Mouse (Mus musculus): ENCODE results near the gene Laptm5.
A peak's percentile ranks its signal among the peaks of the same experiment; 100 is the strongest.

Gene Laptm5

GRCm38 (mm10) chr4:130921986-130922385 lies 9.1 kb downstream of the Laptm5 start:
- DNase-seq, result no peak

DNA sequence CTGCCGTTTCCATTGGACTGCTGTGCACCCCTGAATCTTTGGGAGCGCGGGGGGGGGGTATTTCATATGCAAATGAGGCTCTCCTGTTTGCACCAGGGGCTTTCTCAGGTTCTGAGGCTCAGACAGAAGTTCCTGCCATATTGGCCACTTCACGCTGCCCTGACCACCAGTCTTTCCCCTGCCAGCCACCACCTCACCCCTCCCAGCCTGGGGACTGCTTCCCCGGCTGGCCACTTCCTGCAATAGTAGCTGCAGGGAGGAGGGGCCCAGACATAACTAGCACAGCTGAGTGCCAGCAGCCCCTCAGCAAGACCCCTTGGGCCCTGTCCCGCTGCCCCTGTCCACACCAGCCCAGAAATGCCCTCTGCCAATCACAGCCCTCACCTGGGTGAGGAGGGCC lies 13.3 kb downstream of the Laptm5 start:
- no peak for DNase-seq

GRCm38 (mm10) chr4:130927821-130928220 lies 14.9 kb downstream of the Laptm5 start:
- DNase-seq, result no peak

- DNase-seq, result no peak
Observed at GRCm38 (mm10) chr4:130942644-130943043, 29.7 kb downstream of the Laptm5 start.

DNA sequence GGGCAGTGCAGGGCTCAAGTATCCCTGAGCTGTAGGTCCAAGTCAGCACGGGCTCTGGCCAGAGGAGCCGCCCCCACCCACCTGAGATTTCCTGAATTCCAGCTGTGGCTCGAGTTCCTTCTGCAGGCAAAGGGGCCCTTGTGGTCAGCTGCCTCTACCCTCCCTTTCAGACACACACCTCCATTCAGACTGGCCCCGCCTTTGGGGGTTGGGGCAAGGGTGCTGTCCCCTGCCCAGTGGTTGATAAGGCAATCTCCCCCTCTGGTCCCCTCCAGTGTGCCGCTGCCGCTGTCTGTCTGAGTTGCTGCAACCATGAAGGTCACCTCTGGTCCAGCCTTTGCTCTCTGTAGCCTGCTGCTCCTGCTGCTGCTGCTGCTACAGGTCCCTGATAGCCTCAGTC lies 31.2 kb downstream of the Laptm5 start, which contains the start of gene Matn1:
TSS of gene Matn1 (plus strand) at position 274 of the 400 bp plus-strand sequence.
- no peak for DNase-seq

DNA sequence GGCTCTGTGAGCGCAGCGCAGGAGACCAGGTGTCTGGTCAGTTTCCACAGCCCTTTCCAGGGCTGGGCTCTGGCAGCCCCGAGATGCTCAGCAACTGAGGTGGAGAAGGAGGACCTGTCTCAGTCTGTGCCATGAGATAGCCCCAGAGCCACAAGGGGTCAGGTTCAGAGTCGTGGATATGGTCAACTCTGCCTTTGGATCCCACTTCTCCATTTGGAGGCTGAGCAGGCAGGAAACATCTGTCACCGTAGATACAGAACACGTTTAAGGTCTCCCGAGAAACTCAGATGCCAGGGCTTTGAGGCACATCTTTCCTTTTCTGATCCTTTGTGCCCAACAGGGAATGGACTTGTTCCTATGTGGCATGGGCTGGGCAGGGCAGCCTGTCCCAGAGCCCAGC lies 31.9 kb downstream of the Laptm5 start:
- no peak for DNase-seq

GRCm38 (mm10) chr4:130947094-130947647 lies 34.2 kb downstream of the Laptm5 start:
- peak; percentile 48 to 58 for DNase-seq

- no peak for DNase-seq
Observed at GRCm38 (mm10) chr4:130949821-130950384, 37.0 kb downstream of the Laptm5 start.

- peak; percentile 73 to 84 for DNase-seq
Observed at GRCm38 (mm10) chr4:130952531-130952930, 39.6 kb downstream of the Laptm5 start.

DNA sequence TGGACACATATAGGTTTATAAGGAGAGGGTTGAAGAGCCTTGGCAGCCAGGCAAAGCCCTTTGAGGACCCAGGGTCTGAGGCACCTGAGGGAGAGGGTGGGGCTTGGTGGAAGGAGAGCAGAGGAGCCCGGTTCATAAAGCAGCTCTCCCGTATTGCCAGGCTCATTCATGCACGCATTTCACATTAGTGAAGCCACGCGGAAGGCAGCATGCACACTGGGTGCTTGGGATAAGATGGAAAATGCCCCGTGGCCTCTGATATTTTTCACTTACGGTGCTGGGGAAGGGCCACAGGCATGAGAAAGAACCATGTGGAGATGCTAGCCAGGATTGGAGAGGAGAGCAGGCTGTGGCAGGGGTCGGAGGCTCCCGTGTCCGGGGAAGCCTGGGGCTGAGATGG lies 44.2 kb downstream of the Laptm5 start:
- DNase-seq, result peak in 1 of 2 experiments; percentile 39

DNA sequence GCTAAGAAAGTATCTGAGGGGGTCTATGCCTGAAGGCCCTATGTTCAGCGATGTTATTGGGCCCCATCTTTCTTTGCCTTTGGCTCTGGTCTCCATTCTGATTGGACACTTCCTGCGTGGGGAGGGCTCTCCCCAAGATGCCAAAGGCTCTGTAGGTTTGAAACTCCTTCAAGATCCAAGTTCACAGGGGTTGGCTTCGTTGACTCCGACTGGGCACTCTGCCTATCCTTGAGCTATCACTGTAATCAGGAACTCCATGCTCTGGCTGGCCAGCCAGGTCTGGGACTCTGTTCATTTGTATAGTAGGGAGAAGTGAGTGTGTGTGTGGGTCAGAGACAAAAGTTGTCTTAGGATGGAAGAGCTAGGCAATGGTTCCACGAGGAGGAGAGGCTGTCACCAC lies 45.9 kb downstream of the Laptm5 start:
- no peak for DNase-seq

- no peak for DNase-seq
Observed at GRCm38 (mm10) chr4:130959678-130960077, 46.8 kb downstream of the Laptm5 start.

- DNase-seq, result peak; percentile 97 to 98
Observed at GRCm38 (mm10) chr4:130960118-130960734, 47.3 kb downstream of the Laptm5 start.

- DNase-seq, result no peak
Observed at GRCm38 (mm10) chr4:130971278-130971677, 58.4 kb downstream of the Laptm5 start.

- peak; percentile 78 to 85 for DNase-seq
Observed at GRCm38 (mm10) chr4:130972421-130972829, 59.5 kb downstream of the Laptm5 start.

DNA sequence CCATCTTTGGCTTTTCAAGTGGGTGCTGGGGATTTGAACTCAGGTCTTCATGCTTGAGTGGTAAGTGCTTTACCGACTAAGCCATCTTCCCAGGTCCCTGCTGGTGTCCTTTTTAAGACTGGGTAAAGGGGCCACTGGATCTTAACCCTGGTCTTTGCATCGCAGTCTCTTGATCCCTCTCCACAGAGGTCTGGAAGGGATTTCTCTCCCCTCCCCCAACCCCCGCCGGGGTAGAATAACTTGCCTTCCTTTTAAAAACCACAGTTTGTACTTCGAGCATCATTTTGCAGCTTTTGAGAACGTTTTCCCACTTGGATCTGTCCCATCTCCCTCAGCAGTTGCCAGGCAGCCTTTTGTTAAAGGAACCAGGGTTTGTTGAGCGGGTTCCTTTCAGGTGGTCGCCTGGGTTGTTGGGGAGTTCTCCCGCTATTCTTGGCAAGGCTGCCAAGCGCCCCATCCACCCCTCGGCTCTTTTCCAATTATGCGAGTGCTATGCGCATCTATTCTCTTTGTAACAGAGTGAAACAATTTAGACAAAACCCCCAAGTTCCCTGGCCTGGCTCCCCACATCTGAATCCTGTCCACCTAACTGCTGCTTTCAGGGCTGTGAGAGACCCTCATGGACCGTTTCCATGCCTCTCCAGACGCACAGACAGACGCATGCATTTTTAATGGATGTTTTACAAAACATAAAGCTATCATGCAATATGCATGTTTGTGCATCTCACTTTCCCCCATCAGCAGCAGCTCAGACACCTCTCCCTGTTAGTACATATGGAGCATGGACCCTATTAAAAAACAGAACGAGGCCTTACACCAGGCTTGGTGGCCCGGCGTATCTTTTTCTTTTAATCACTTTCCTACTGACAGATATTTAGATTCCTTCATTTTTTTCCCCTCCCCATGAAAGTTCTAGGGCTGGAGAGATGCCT lies 60.7 kb downstream of the Laptm5 start:
- no peak for DNase-seq

DNA sequence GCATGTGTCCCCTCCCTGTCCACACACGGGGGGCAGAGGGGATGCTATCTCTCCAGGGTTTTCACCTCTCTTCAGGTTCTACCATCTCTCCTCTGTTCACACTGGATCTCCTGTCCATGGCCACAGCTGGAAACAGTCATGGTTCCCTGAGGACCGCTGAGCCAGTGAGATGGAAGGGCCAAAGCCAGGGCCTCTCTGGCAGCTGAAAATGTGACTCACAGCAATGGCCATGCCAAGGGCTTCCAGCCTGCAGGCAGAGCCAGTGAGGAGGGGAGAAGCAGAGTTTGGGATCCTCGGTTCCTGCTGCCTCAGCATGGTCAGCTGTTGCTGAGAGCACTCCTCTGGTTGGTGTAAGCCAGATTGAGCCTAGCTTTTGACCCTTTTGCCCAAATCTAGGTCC lies 66.1 kb downstream of the Laptm5 start:
- no peak for DNase-seq

DNA sequence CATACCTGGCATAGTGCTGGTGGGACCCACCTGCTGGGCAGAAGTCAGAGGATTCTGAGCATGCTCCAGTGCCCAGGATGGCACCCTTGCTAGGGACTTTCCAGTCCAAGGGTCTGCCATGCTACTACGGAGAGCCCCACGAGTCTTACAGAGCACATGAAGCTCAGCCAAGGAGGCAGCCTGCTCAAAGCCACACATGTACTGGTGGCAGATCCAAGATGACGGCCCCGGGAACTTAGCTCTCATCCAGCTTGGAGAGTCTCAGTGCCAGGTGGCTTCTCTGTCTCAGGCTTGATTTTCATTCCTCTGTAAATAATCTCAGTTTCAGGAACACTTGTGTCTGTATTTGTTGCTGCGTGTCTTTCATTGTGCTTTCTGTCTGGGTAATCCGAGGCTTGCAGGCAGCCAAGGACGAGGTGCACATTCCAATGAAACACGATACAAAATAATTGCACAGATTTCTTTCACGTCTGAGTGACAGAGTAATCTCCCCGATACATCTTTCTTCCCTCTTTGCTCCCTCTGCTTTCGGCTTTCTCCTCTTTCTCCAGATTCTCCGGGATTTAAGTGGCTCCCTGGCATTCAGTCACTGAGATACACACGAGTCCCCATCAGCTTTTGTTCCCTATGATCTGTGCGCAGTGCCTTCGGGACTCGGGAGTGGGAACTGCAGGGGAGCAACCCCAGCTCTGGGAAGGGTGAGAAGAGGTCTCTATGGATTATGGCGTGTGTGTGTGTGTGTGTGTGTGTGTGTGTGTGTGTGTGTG lies 71.7 kb downstream of the Laptm5 start:
- DNase-seq, result peak; percentile 34 to 37

Data from cerebellum, postnatal 14 days (tissue).